Mouse (Mus musculus) 3T3-L1 (cell line): ENCODE results near the gene Nkx1-2.
A peak's percentile ranks its signal among the peaks of the same experiment; 100 is the strongest.

Source experiments
- DNase-seq: peaks from one replicate; pipeline ENCODE4 v3.0.0-alpha.2; 2015; ENCODE audit warnings: low read depth, low spot score

The Nkx1-2 gene

GRCm38 (mm10) chr7:132599071-132599975 lies at the start of gene Nkx1-2:
Nkx1-2 (minus strand) TSS chr7:132599637.
- no peak for DNase-seq

GRCm38 (mm10) chr7:132646514-132646913 lies 47.1 kb upstream of the Nkx1-2 start:
- no peak for DNase-seq

DNA sequence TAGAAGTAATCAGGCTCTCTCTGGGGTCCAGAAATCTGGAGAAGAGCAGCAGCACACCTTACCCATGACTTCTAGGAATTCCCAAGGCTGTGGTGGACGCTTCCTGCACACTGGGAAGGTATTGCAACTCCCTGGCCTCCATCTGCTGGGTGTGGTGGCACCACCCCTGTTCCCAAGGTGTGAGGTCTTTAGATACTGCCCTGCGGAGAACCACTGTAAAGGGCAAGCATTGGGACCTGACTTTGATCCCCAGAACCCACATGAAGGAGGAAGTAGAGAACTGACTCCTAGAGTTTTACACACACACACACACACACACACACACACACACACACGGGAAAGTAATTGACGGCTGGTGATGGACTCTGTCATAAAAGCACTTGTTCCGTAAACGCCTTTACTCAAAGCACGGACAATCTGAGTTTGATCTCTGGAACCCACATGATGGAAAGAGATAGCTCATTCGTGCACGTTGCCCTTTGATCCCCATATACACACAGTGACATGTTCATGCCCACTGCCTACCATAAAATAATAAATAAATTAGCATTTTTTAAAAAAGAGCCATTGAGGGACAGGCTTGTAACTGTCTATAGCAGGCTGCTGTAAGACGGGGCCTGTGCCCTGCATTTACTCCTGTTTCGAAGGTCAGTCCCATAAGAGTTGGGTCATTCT lies 45.3 kb upstream of the Nkx1-2 start:
- no peak for DNase-seq

GRCm38 (mm10) chr7:132641606-132642005 lies 42.2 kb upstream of the Nkx1-2 start:
- DNase-seq = peak; percentile 20

DNA sequence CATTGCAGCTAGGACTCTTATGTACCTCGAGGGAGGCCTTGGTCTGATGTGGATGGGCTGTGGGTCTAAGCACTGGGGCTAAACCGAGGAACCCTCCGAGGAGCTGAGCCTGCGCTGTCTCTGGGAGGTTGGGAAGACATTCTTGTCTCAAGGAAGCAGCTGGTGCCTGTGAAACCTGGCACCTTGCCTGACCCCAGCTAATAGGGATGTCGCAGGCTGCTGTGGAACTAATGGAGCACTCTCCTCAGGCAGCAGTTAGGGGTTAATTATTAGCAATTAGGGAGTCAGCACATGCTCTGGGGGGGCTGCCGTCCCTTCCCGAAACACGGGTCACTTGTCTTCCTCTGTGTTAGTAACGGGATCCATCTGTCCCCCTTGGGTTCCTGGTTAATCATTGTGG lies 41.5 kb upstream of the Nkx1-2 start:
- DNase-seq = no peak

GRCm38 (mm10) chr7:132638446-132639087 lies 39.1 kb upstream of the Nkx1-2 start:
- peak; percentile 66 for DNase-seq

DNA sequence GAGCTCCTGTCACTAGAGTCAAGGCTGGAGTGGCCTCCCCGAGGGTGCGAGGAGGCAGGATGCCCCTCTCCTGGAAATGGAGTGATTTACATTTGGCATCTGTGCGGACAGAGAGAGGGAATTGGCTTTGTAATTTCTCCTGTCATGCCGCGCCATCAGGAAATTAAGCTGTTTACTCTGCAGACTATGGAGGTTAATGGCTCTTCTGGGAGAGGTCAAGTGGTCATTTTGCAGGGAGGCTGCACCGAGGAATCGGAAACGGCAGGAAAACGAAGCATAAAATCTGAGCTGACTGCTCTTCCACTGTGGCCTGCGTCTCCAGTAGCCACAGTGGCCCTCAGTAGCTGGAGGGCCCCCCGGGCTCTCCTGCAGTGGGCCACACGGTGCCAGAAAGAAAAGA lies 37.9 kb upstream of the Nkx1-2 start:
- DNase-seq = no peak

GRCm38 (mm10) chr7:132631313-132631712 lies 31.9 kb upstream of the Nkx1-2 start:
- DNase-seq = no peak

- DNase-seq = no peak
Observed at GRCm38 (mm10) chr7:132627448-132627847, 28.0 kb upstream of the Nkx1-2 start.

DNA sequence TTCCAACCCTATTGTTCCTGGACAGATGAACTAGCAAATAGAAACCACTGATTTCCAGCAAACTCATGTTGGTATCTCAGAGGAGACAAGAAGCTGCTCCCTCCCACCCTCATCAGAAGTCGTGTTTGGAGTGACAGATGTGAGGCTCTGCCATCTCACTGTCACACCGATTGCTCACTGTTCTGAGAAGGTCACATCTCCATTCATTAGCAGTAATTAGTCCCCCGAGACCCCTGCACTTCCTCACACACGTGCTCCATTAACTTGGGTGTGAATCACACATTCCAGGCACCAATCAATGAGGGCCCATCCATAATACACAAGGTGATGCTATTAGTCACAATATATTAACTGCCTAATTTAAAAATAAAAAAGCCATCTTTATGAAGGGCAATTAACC lies 26.7 kb upstream of the Nkx1-2 start:
- no peak for DNase-seq

DNA sequence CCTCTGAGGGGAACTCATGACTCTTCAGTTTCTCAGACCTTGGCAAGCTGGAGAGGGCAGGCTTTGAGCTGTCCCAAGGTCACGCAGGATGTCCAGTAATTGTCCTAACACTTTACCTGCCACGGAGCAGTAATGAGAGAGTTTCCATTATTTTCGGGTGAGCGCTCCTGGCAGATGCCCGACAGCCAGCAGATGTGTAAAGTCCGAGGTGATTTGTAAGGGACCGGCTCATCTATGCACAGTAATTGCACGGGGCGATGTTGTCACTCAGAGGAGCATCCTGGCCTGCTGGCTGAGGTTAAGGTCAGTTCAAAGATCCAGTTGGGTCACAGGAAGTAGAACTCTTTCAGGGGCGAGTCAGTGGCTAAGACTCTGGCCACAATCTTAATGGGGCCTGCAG lies 24.7 kb upstream of the Nkx1-2 start:
- DNase-seq = no peak

DNA sequence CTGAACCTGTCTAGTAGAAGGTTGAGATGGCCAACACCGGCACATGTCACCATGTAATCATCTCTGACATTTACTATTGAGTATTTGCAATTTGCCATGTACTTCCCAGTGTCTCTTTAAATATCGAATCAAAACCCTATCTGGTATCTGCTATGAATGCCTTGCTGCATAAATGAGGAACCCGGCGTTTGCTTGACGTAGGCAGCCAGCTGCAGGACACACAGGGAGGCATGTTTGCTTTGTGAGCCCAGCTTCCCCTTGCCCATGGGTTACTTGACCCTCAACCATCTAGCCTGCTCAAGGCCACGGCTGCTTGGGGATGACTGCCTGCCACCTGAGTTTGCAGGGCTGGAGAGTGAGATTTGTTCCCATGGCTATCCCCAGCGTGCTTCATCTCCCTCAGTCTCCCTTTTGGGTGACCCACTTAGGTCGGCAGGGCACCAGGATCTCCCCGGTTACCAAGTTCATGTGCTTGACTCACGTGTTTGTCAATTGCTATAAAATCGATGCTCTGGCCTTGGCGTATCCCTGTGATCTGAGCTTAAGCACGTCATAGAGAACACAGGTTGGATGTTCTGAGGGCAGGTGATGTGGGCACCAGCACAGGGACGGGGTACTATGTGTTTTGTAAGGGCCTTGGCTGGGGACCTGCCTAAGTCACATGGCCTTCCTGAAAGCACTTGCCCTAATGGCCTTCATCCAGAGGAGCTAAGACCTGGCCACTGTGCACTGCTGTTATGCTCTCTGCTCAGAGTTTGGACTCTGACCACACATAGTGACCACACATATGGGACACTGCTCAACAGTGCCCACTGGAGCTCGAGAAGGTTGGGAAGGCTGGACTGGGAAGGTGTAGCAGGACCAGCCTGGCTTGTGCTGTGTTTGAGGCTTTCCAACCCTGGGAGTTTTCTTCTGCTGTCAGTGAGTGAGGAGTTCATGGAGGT lies 20.8 kb upstream of the Nkx1-2 start:
- DNase-seq = no peak

- no peak for DNase-seq
Observed at GRCm38 (mm10) chr7:132619549-132619948, 20.1 kb upstream of the Nkx1-2 start.

GRCm38 (mm10) chr7:132617021-132617564 lies 17.7 kb upstream of the Nkx1-2 start:
- no peak for DNase-seq

GRCm38 (mm10) chr7:132616391-132616790 lies 17.0 kb upstream of the Nkx1-2 start:
- no peak for DNase-seq

GRCm38 (mm10) chr7:132615346-132615745 lies 15.9 kb upstream of the Nkx1-2 start:
- DNase-seq = no peak

DNA sequence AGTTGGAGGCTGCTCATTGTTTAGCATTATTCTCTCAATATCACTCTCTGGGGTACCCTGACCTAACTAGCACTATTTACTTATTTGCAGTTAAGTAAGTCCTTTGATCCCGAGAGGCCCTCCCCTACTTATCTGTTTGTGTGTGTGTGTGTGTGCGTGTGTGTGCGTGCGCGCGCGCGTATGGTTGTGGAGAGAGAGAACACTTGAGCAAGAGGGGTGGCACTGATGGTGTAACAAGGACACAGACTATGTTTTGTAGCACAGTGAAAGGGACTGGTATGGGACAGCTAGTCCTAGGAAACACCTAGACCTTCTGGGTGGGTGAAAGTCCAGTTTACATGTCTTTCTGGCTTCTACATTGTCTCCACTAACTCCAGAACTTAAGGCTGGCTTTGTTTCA lies 12.1 kb upstream of the Nkx1-2 start:
- no peak for DNase-seq

- DNase-seq = no peak
Observed at GRCm38 (mm10) chr7:132610468-132611318, 11.3 kb upstream of the Nkx1-2 start, which contains the start of gene Lhpp. Lhpp (plus strand) TSS chr7:132610638.

DNA sequence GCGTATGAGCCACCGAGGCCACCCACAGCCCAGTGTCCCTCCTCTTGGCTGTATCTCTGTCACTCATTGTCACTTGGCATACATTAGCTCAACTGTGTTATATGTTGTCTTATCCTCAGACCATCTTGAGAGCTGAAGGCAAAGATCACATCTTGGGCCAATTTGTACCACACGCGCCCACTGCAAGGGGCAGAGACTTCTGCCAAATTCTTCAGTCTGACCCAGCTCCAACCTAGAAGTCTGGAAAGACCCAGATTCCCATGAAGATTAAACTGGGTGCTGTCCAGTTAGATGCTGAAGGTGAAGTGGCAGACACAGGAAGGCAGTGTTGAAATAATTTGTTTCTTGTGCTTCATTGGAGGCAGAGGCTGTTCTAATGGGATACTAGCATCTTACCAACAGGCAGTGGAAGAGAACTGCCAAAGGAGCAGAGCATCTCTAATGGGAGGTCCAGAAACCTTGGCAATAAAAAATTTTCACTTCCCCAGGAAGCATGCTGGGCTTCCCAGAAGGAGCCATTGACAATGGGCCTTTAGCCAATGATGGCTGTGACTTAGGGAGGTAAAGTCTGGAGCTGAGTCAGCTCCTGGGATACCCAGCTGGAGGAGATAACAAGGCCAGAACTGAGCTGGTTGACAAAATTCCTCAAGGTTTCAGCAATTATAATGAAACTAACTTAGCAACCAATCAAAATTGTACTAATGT lies 9.0 kb upstream of the Nkx1-2 start:
- DNase-seq = no peak
